Mouse (Mus musculus): ENCODE data around the gene Crim1.
A peak's percentile ranks its signal among the peaks of the same experiment; 100 is the strongest.

Gene Crim1

DNA sequence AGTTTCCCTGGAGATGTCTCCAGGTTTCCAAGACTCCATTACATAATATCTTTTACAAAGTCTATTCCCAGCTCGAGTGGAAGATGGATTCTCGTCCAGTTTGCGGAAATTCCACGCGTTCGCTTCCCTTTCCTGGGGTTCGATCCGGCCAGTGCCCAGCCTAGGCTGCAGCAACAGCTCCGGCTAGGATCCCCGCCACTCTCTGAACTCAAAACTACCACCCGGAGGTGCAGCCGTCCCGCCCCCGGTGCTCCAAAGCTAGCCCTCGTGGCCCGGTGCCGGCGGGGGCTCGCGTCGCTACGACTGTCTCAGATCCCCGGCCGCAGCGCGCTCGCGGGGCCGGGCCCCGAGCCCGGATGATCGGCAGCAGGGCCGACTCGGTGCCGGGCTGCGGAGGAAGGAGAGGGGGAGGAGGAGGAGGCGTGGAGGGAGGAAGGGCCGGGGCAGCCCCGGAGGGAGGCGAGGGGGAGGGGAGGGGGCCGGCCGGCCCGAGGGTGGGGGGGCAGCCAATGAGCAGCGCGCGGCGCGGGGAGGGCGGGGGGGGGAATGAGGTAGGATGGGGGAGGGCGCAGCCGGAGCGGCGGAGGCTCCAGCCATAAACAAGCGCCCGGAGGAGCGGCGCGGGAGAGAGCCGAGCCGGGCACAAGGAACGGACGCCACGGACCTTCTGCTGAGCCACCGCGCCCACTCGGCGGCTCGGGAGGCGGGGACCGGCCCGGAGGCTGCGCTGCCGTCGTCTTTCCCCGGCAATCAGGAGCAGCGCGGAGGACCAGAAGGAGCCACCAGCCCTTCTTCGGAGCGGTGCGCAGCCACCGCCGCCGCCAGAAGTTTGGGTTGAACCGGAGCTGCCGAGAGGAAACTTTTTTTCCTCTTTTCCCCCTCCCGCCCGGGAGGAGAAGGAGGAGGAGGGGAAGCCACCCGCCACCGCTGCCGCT, at the start of gene Crim1:
Crim1 (plus strand) TSS at position 623 of the 935 bp plus-strand sequence.
- peak; percentile 45 to 56 for DNase-seq (ENCODE audit: low spot score in 2 of 2)

DNA sequence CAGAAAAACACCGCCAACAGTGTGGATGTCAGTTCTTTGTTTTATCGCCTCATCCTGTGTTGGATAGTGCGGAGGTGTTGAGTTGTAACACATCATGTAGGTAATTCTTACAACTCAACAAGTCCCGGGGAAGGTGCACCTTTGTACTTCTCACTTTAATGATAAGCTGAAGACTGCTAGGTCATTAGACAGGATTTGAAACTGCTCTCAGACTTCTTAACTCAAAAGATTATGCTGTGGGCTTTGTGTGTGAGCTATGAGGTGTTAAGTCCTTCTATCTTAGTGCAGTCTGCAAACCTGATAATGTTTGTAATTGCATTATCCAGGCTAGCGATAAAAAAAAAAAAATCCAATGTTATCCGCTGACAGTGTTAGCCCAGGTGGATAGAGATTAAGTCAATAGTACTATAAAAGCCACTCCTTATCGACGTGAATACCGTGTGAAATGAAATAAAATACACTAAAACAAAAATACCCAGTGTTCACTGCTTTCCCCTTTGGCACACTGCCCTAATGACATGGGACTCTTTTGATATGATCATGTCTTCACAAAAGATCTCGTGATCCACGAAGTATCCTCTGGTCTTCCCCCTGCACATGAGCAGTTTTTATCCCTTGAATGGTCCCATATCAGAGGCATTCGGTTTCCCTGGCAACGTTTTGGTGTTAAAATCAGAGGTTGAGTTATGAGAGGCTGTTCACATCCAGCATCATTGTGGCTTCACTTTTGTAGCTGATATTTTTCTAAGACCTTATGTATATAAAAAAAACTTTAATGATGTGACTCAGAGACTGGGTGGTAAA, 48.4 kb upstream of the Crim1 start:
- DNase-seq (ENCODE audit: low spot score in 2 of 2), result no peak

DNA sequence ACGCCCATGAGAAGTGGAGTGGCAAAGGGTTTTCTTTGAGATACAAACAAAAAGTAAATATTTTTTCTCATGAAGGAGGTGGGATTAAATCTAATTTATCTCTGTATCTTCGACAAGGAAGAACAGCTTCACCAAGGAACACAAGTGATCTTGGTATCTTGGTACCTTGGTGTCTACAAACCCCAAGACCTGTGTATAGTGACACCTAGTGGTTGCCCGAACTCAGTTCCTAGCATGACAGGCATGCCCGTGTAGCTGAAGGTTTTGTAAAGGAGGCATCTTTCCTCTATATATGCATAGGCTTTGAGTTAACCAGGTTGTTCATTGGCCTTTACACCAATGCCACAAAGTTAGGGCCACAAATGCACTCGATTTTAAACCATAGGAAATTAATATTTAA, 36.8 kb upstream of the Crim1 start:
- peak; percentile 39 to 60 for DNase-seq (ENCODE audit: low spot score in 2 of 2)

DNA sequence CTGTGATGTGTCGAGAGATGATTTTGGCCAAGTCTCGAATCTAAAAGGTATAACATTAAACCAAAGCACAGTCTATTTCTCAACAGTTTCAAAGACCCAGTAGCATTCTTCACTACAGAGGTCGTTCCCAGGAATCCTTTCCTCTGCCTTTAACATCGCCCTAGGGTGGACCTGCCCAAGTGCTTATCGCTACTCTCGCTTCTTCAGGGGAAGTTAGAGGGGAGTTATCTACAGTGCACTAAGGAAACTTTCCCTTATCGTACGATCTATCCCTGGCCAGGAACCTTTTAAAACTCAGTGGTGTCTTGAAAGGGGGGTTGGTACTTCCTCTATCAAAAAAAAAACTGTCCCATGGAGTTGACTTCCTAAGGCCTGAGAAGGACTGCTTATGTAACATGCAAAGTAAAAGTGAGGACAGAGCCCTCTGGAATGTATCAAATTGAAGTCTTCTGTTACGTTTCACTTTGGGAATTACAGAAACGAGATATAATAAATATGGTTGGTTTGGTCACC, 36.3 kb upstream of the Crim1 start:
- DNase-seq (ENCODE audit: low spot score in 2 of 2), result no peak

DNA sequence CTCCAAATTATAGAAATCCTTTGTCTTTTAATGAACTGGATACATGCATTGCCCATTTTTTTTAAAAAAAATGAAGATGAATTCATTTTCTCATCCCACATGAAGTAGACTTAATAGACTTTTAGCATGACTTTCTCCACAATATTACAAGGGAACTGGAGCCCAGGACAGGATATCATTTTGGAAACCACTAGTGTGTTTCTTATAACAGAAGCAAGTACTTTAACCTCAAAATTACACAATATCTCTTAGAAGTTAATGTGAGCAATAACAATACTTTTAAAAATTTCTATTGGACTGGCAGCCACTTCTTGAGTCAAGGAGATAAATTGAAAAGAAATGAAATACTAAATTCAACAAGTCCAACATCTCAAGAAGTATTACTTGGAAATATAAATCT, 34.2 kb upstream of the Crim1 start:
- no peak for DNase-seq (ENCODE audit: low spot score in 2 of 2)

DNA sequence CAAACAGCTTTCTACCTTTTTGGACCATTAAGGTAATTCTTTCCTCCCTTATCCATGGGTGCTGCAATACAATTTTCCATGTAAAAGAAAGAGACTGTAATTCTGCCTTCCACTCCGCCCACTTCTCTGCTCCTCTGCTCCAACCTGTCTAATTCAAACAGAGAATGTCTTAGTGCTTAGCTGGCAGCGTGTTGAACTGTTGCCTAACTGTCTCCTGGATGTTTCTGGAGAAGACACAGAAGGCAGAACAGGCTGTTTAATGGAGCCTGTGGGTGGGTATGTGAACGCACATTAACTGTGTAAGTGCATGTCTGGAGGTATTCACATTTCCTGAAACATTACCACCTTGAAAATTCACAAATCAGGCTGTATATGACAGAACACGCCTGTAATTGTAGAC, 33.5 kb upstream of the Crim1 start:
- DNase-seq (ENCODE audit: low spot score in 2 of 2), result no peak

DNA sequence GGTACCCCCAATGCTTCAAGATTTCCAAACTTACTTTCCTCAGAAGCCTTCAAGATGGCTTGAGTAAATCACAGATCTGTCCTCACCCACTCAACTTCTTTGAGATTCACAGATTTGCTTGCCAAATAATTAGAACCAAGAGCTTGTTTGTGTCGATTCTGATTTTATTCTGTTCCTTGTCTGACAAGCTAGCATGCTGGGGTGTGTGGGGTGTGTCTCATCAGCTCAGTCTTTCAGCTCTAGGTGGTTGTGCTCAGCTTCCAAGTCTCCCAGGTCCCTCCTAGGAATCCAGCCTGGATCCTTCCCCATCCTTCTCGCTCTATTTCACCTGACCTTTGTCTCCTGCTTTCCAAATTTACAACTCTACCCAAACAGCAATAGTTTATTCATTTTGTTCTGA, 27.7 kb upstream of the Crim1 start:
- no peak for DNase-seq (ENCODE audit: low spot score in 2 of 2)

DNA sequence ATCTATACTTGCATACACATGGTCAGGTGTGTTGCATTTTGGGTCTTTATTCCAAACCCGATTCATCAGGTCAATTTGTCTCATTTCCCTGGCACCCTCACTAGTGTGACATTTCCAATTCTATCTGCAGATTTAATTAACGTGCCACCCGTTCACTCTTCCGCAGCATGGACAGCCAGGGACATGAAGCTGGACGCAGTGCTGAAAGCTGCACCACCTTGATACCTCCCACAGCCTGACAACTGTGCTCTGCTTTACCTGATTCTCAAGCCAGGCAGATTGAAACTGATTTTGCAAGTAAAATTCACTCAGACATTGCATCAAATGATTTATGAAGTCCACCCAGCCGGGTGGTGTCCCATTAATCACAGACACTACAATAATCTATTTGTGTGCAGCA, 19.3 kb upstream of the Crim1 start:
- no peak for DNase-seq (ENCODE audit: low spot score in 2 of 2)

DNA sequence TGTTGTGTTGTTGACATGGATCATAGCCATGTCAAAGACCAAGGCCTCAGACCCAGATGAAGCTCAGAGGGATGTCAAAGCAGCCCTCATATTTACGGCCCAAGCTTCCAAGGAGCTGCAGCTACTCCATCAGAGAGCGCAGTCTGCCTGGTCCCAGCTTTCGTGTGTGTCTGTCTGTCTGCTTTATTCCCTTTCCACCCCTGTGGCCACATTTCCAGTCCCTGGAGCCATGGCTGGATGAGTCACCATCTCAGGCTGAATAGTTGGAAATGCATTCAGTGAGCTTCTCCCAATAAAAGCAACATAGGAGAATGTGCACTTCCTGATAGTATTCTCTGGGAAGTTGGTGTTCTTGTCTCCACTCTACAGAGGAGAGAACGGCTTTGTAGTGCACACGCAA, 3.9 kb upstream of the Crim1 start:
- DNase-seq (ENCODE audit: low spot score in 2 of 2), result no peak

DNA sequence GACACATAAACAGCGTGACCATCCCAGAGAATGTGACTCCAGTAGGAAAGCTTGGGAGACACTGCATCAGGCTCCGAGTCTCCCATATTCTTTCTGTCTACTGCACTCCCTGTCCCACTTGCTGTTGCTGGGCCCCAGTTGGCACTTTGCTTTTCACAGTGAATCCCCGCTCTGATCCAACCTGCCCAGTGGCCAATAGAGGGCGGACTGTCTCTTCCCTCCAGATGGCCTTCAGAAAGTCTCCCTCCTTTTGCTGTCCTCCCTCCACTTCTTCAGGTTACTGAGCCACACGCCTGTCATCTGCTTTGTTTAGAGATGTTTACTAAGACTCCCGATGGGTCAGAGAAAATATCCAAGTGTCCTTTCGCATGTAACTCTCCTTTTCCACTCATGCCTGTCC, 2.9 kb upstream of the Crim1 start:
- DNase-seq (ENCODE audit: low spot score in 2 of 2), result no peak

DNA sequence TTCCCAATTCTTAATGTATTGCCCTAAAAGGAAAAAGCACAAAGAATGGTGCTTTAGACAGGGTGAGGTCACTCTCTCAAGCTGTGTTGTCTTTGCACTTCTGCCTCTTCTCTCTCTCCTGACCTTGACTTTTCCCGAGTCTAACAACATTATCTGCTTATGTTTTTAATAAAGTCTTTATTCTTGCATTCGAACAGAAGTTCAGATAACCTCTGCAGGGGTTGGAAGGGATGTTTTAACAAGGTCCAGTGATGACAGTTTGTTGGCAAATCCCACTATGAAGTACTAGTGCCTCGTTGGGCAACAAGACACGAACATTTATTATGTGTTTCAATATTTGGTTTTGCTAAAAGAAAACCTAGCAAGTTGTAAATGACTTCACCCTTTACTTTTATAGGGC, 1.9 kb upstream of the Crim1 start:
- DNase-seq (ENCODE audit: low spot score in 2 of 2), result no peak

DNA sequence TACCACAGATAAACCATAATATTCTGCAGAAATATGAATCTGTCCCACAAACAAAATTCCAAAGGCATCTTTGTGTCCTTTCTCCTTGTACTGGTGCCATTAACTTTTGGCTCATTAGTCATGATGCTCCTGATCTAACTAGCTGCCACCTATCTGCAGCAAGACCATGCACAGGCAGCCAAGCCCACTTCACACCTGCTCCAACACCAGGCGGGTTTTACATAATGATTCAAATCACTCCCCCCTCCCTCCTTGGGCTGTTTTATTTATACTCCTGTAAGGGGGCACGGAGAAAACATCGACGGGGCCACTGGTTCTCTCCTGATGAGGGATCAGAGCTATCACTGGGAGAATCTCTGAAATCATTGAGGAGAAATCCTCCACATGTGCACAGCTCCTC, 1.2 kb upstream of the Crim1 start:
- DNase-seq (ENCODE audit: low spot score in 2 of 2), result no peak

DNA sequence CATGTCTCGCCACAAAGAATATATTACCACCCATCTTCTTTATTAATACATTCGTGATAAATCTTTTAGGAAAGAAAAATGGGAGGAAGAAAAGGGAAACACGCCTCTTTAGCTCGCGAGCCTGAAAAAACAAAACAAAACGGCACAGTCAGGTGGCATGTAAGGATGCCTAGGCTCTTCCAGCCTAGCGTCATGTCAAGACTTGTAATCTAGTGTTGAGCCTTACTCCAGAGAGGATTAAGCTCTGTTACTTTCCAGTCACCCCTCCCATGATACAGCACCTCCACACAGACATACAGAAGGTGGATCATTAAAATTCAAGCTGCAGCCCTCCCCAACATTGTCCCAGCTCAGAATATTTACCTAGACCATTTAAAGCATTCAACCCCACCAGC, 820 bp upstream of the Crim1 start:
- peak in 1 of 2 experiments; percentile 17 for DNase-seq (ENCODE audit: low spot score in 2 of 2)

DNA sequence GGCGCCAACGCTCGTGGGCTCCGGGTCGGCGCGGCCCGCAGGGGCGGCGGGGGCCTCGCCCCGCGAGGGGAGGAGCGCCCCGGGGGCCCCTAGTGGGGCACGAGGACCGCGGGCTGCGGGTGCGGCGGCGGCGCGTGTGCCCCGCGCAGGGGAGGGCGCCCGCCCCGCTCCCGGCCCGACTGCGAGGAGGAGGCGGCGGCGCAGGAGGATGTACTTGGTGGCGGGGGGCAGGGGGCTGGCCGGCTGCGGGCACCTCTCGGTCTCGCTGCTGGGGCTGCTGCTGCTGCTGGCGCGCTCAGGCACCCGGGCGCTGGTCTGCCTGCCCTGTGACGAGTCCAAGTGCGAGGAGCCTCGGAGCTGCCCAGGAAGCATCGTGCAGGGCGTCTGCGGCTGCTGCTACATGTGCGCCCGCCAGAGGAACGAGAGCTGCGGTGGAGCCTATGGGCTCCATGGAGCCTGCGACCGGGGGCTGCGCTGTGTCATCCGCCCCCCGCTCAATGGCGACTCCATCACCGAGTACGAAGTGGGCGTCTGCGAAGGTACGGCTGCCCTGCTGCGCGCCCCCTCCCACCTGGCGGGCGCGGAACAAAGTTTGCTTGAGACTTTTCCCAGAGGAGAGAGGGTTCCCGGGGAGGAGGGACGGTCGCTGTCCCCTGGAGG, 643 bp downstream of the Crim1 start:
- peak in 1 of 2 experiments; percentile 33 for DNase-seq (ENCODE audit: low spot score in 2 of 2)

DNA sequence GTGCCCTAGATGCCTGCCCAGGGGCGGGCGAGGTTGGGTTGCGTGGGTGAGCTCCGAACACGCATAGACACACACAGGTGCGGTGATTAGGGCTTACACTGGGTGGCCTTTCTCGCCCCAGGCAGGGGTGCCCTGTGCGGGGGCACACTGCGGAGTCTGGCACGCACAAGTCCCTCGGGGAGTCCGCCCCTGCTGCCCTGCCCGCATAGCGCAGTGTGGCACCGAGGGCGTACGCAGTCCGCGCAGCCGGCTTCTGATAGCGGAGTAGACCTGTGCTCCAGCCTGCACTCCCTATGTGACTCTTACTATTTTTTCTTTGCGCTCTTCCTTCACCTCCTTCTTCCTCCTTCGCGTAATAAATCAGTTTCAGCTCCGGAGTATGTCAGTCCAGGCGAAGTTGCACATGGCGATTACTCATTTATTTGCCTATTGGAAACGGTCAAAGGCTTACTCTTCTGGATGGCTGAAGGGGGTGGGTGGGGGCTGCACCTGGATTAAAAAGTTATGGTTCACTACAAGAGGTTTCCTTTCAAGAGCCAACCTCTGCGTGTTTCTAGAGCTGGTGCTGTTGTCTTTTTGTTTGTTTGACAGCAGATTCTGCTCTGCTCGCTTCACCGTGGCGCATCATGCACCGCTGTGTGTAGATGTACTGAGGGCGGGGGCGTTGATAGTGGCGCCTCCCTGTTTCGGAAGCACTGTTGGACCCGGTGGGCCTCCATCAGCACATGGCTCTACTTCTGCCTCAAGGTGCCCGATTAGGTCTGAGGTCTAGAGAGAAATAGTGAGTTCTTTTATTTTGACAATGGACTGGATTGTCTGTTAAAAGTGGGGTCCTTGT, 1.4 kb downstream of the Crim1 start:
- no peak for DNase-seq (ENCODE audit: low spot score in 2 of 2)

DNA sequence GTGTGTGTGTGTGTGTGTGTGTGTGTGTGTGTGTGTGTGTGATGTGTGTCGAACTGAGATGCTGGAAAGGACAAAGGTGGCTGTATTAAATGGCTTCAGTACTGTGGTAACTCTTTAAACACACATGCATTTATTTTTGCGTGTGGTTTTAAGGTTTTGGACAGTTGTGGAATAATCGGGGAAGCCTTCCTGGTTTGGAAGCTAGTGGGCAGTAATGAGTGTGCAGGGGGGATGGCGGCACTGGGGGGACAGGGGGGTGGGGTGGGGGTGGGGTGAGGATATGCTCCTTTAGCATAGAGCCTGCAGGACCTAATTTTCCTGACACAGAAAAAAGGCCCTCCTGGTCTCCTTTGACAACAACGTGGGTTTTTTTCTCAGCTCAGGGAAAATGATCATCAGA, 2.2 kb downstream of the Crim1 start:
- no peak for DNase-seq (ENCODE audit: low spot score in 2 of 2)

DNA sequence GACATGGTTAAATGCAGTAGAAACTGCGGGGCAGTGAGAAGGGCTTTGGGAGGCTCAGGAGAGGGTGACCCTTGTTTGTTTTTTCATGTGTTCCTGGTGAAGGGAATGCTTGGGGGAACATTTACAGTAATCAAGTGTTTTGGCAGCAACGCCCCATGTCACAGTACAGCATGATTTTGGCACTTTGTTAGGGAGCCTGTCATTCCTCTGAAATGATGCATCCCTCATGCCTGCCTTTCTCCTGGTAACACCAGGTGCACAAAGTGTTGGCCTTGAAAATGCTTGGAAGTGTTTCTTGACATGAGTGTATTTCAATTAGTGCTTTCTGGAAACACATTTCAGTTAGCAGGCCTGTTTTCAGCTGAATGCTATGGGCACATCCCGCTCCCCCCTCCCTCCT, 2.7 kb downstream of the Crim1 start:
- no peak for DNase-seq (ENCODE audit: low spot score in 2 of 2)

DNA sequence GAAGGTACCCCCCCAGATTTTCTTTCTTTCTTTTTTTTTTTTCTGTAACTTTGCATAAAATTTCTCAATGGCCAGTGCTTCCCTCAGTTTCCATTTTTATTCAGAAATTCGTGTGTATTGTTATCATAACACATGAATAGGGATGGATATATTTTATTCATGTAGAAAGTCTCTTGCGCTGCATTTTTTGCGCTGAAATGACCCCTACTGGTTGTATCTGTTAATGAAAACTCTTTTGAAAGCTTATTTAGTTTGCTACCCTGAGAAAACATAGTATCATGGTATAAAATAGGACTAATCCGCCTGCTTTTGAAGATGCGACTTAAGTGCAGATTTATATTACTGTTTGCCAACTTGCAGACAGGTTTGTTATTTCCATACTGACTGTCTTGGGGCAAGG, 3.4 kb downstream of the Crim1 start:
- no peak for DNase-seq (ENCODE audit: low spot score in 2 of 2)

DNA sequence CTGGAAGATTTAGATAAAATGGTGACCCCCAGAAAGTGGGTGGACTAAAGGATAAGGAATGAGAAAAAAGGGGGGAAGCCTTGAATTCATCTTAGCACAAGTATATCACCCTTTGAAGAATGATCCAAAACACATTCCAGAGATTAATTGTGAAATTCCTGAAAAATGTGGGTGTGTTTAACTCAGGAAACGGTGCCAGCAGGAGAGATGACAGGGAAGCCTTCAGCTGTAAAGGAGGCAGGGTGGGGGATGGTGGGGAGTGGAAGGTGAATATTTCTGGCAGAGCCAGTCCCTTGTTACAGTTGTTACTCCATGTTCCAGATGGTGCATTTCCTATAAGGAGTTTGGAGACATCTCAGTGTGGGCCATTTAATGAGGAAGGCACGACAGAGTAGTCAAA, 6.4 kb downstream of the Crim1 start:
- no peak for DNase-seq (ENCODE audit: low spot score in 2 of 2)

DNA sequence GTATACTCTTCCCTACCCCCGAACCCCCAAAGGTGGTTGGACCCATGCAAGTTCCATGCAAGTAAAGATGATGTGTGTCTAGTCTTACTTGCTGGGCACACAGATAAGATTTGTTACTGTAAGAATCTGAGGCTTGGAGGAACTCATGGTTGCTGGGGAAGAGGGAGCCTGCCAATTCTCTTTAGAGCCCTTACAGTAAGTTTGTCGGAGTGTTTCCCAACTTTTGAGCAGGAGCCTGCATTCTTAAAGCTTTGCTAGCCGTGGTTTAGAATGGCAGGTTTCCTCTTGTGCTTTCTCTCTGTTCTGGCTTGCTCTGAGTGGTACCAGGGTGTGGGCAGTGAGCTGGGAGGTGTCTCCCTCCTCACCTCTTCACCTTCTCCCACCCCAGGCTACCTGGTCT, 7.2 kb downstream of the Crim1 start:
- DNase-seq (ENCODE audit: low spot score in 2 of 2), result no peak

DNA sequence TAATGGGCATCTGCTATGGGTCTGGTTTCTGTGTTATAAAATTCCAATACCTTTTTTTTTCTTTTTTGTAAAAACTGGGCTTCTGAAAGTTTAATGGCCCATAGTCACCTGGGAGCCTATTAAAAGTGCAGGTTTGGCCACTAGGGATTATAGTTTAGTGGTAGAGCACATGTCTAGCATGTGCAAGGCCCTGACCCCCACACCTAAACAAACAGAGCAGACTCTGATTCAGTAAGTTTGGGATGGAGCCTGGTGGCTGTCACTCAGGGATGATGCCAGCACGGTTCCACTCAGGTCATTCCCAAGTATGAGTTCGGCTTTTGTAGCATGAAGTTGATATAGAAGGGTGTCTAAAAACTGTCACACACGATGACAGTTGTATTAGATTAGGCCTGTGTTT, 8.8 kb downstream of the Crim1 start:
- no peak for DNase-seq (ENCODE audit: low spot score in 2 of 2)

Measured in frontal cortex, postnatal 25 days (tissue).